Mouse (Mus musculus) hindbrain, embryonic 14.5 days (tissue): ENCODE results near the gene Ndufs6. TPM values are rescaled to one million over a fixed set of nuclear protein-coding genes. Genes with fewer than 3 reads are reported as not detected.

ENCODE experiments used
- ATAC-seq: fragments of 200-750 bp; cut with Nextera tagmentation; 2 replicates; pipeline ENCODE4 v1.8.0; 2017; ENCODE audit warnings: moderate number of reproducible peaks, mild to moderate bottlenecking, moderate TSS enrichment, moderate library complexity; ENCODE audit not compliant: low FRiP score
- DNase-seq: peaks from one replicate; pipeline ENCODE4 v3.0.0-alpha.2; 2015; ENCODE audit warnings: low spot score
- H3K27ac ChIP-seq: fragments of 300-500 bp; sonication (generic); 2 replicates; pipeline ENCODE4 v1.5.1; 2014; ENCODE audit warnings: mild to moderate bottlenecking, moderate library complexity
- H3K27me3 ChIP-seq: fragments of 300-500 bp; sonication (generic); 2 replicates; pipeline ENCODE4 v1.6.1; 2014; ENCODE audit warnings: mild to moderate bottlenecking, low read length, mixed read lengths; ENCODE audit not compliant: control insufficient read depth, insufficient read depth
- H3K36me3 ChIP-seq: fragments of 300-500 bp; sonication (generic); replicated peaks from 2 replicates; pipeline ENCODE4 v1.6.1; 2014; ENCODE audit not compliant: control insufficient read depth, insufficient read depth
- H3K4me1 ChIP-seq: fragments of 300-500 bp; sonication (generic); replicated peaks from 2 replicates; pipeline ENCODE4 v1.6.1; 2014; ENCODE audit warnings: antibody characterized with exemption, low read length, mixed read lengths; ENCODE audit not compliant: control insufficient read depth, insufficient read depth
- H3K4me2 ChIP-seq: fragments of 300-500 bp; sonication (generic); replicated peaks from 2 replicates; pipeline ENCODE4 v1.6.1; 2014; ENCODE audit warnings: mild to moderate bottlenecking, moderate library complexity
- H3K4me3 ChIP-seq: fragments of 300-500 bp; sonication (generic); replicated peaks from 2 replicates; pipeline ENCODE4 v1.5.1; 2014; ENCODE audit warnings: mild to moderate bottlenecking, low read length
- H3K9ac ChIP-seq: fragments of 300-500 bp; sonication (generic); 2 replicates; pipeline ENCODE4 v1.6.1; 2014
- H3K9me3 ChIP-seq: fragments of 300-500 bp; sonication (generic); 2 replicates; pipeline ENCODE4 v1.6.1; 2016; ENCODE audit warnings: low read length; ENCODE audit not compliant: control insufficient read depth
- WGBS: fragments of 180-500 bp; shearing (Covaris S2); extraction: QIAGEN DNeasy Blood & Tissue Kit; methylation state at CpG from one replicate; pipeline ENCODE4 v1.1.7; 2014; 5-methylcytosine and 5-hydroxymethylcytosine counted together
- polyA plus RNA-seq: library from polyadenylated mRNA; unstranded; fragments of >200 nt; fragmentation: Nextera tagmentation; extraction: Ambion mirVana; gene quantifications from 2 replicates; pipeline ENCODE4 v1.2.1, GENCODE M21; 2014

The Ndufs6 gene
- 397 and 433 TPM in 2 replicates for polyA plus RNA-seq

DNA sequence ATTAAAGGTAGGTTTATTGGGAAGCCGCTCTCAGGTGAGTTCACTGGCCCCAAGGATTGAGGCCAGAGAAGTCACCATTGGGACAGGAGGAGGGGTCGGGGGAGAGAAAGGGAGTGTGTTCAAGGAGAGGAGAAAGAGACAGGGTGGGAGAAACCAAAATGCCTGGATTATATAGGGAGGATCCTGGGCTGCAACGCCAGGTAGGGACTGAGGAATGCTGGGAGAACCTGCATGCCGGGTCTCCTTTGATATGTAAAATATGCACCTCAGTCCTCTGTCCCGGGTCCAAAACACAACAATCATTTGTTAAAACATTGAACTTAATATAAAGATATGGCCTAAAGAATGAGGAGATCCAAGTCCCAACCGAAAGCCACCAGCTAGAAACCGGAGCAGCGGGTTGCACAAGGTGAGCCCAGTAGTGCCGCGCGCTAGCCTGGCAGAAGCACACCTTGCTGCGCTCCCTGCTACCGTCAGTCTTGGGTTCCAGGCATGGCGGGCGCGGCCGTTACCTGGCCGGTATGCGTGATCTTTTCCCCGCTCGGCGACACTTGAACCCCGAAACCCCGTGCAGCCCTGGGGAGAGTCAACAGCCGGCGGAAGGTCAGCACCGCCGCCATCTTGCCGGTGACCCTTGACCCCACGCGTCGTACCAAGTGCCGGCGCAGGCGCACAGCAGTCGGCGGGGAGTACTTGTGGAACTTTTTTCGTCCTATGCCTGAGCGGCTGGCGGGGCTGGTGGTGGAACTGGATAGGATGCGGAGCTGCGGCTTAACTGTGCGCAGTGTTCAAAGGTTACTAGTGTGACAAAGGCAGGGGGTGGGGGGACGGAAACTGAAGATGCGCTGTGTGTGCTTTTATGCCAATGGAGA lies at the start of gene Ndufs6, which contains the start of gene Mrpl36:
Gene Ndufs6 (minus strand): TSS at position 716 of the 872 bp plus-strand sequence.
Gene Mrpl36 (plus strand): TSS at position 687 of the 872 bp plus-strand sequence.
- DNase-seq: peak; percentile 88
- peaks cover 24% of the 10 kb centered on the region for H3K4me1 ChIP-seq
- peaks cover 35% of the 10 kb centered on the region for H3K36me3 ChIP-seq
- H3K4me2 ChIP-seq: peak within 1 kb of the TSS; percentile 61
- H3K9ac ChIP-seq: peak within 1 kb of the TSS; percentile 72
- H3K9me3 ChIP-seq: no peaks in the 10 kb centered on the region
- 1% methylated on average over 45 of the region's 45 CpGs for WGBS
- H3K27ac ChIP-seq: peak within 1 kb of the TSS; percentile 39; the same call in 1 of the 2 replicates
- peak; percentile 79 for ATAC-seq
- peak within 1 kb of the TSS; percentile 53 for H3K4me3 ChIP-seq
- no peaks in the 10 kb centered on the region for H3K27me3 ChIP-seq

- ATAC-seq (no peak), DNase-seq (no peak)
- no peak overlapping the region for H3K4me3 ChIP-seq
- H3K9me3 ChIP-seq: no peaks in the 10 kb centered on the region
- H3K27me3 ChIP-seq: no peaks in the 10 kb centered on the region
- no peaks in the 10 kb centered on the region for H3K36me3 ChIP-seq
- H3K4me1 ChIP-seq: no peaks in the 10 kb centered on the region
- H3K9ac ChIP-seq: no peak overlapping the region
- WGBS: 70% methylated on average over 9 of the region's 9 CpGs
- H3K27ac ChIP-seq: 0 out of 2 replicates have a peak overlapping the region, but pooled peaks have one; percentile 32
- no peak overlapping the region for H3K4me2 ChIP-seq
Measured at GRCm38 (mm10) chr13:73377637-73378036, 49.3 kb upstream of the Ndufs6 start.

DNA sequence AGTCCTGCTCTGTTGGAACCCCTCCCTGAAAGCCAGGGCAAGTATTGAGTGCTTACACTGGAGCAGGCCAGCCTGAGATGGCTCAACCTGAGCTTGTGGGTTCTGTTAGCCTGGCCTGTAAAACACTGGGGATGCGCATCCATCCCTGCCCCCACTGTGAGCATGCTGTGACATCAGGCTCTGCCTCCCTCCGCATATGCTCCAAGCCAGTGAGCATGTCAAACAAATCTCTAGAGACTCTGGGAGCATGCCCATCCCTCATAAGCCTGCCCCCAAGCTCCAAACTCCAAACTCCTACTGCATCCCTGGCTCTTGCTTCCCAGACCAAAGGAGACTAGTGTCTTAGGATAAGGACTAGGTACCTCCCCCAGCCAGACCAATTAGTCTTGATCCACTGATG lies 46.3 kb upstream of the Ndufs6 start:
- DNase-seq (no peak), ATAC-seq (no peak; the same call in 1 of the 2 replicates)
- Histone ChIP-seq H3K4me3 (no peak overlapping the region), H3K4me1 (no peaks in the 10 kb centered on the region), H3K9ac (no peak overlapping the region), H3K36me3 (no peaks in the 10 kb centered on the region), H3K4me2 (no peak overlapping the region), H3K27ac (no peak overlapping the region), H3K27me3 (no peaks in the 10 kb centered on the region), H3K9me3 (no peaks in the 10 kb centered on the region)
- 52% methylated on average over 2 of the region's 2 CpGs for WGBS

- ATAC-seq: no peak
- WGBS: 82% methylated on average over 4 of the region's 4 CpGs
Measured at GRCm38 (mm10) chr13:73373367-73373766, 45.0 kb upstream of the Ndufs6 start.

GRCm38 (mm10) chr13:73357106-73357505 lies 28.8 kb upstream of the Ndufs6 start:
- WGBS: 87% methylated on average over 3 of the region's 3 CpGs
- no peaks in the 10 kb centered on the region for H3K27me3 ChIP-seq
- DNase-seq: no peak

More at GRCm38 (mm10) chr13:73373367-73373766, 45.0 kb upstream of the Ndufs6 start:
- Histone ChIP-seq H3K4me2 (no peak overlapping the region), H3K27me3 (no peaks in the 10 kb centered on the region), H3K4me1 (no peaks in the 10 kb centered on the region), H3K4me3 (no peak overlapping the region), H3K27ac (no peak overlapping the region), H3K9me3 (no peaks in the 10 kb centered on the region), H3K36me3 (no peaks in the 10 kb centered on the region), H3K9ac (no peak overlapping the region)
- no peak for DNase-seq

GRCm38 (mm10) chr13:73352491-73352890 lies 24.1 kb upstream of the Ndufs6 start:
- Histone ChIP-seq H3K36me3 (no peaks in the 10 kb centered on the region), H3K9me3 (no peaks in the 10 kb centered on the region), H3K4me1 (no peaks in the 10 kb centered on the region), H3K4me2 (no peak overlapping the region), H3K4me3 (no peak overlapping the region), H3K9ac (no peak overlapping the region), H3K27ac (no peak overlapping the region), H3K27me3 (no peaks in the 10 kb centered on the region)
- ATAC-seq (no peak), DNase-seq (no peak)

More at GRCm38 (mm10) chr13:73357106-73357505, 28.8 kb upstream of the Ndufs6 start:
- Histone ChIP-seq H3K4me2 (no peak overlapping the region), H3K36me3 (no peaks in the 10 kb centered on the region), H3K4me3 (no peak overlapping the region), H3K4me1 (no peaks in the 10 kb centered on the region), H3K27ac (no peak overlapping the region), H3K9me3 (no peaks in the 10 kb centered on the region), H3K9ac (no peak overlapping the region)
- no peak for ATAC-seq

DNA sequence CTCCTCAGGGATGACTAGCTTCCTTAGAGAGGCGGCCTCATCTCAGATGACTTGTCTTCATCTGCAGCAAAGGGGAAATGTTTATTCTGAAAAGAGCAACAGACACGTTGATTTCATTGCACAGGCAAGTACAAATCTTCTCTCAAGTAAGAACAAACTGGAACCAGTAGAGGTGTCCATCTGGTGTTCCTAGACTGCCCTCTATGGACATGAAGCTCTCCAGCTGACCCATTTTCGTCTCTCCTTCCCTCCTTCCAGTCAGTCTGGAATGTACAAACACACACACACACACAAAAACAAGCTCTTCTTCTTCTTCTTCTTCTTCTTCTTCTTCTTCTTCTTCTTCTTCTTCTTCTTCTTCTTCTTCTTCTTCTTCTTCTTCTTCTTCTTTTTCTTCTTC lies 23.6 kb upstream of the Ndufs6 start:
- 79% methylated on average over 3 of the region's 3 CpGs for WGBS
- Histone ChIP-seq H3K36me3 (no peaks in the 10 kb centered on the region), H3K27me3 (no peaks in the 10 kb centered on the region), H3K4me2 (no peak overlapping the region), H3K27ac (no peak overlapping the region), H3K4me3 (no peak overlapping the region), H3K9ac (no peak overlapping the region), H3K4me1 (no peaks in the 10 kb centered on the region), H3K9me3 (no peaks in the 10 kb centered on the region)
- no peak for ATAC-seq
- no peak for DNase-seq

GRCm38 (mm10) chr13:73350741-73351140 lies 22.4 kb upstream of the Ndufs6 start:
- Histone ChIP-seq H3K36me3 (no peaks in the 10 kb centered on the region), H3K4me2 (no peak overlapping the region), H3K9me3 (no peaks in the 10 kb centered on the region), H3K27ac (no peak overlapping the region), H3K4me1 (no peaks in the 10 kb centered on the region), H3K4me3 (no peak overlapping the region), H3K27me3 (no peaks in the 10 kb centered on the region), H3K9ac (no peak overlapping the region)
- ATAC-seq: no peak
- WGBS: 90% methylated on average over 9 of the region's 9 CpGs
- no peak for DNase-seq

GRCm38 (mm10) chr13:73347922-73348650 lies 19.7 kb upstream of the Ndufs6 start:
- H3K9me3 ChIP-seq: no peaks in the 10 kb centered on the region
- no peak overlapping the region for H3K4me2 ChIP-seq
- no peaks in the 10 kb centered on the region for H3K36me3 ChIP-seq
- no peaks in the 10 kb centered on the region for H3K4me1 ChIP-seq
- no peak overlapping the region for H3K9ac ChIP-seq
- no peak overlapping the region for H3K27ac ChIP-seq
- H3K4me3 ChIP-seq: no peak overlapping the region
- no peak for ATAC-seq
- WGBS: 90% methylated on average over 7 of the region's 7 CpGs
- DNase-seq: no peak
- H3K27me3 ChIP-seq: no peaks in the 10 kb centered on the region
